Mouse (Mus musculus): Measurements from ENCODE around the gene Ccdc141. TPM values are rescaled to one million over a fixed set of nuclear protein-coding genes. Genes with fewer than 3 reads are reported as not detected.

Ccdc141 gene
- polyA plus RNA-seq, 1 experiment from 2014 or later = 13.6 TPM

GRCm38 (mm10) chr2:77157546-77157945 is 12.9 kb downstream of the Ccdc141 start:
- Histone ChIP-seq H3K27me3 (ENCODE audit: control insufficient read depth, insufficient read depth, low read length) (no peaks in the 10 kb centered on the region), H3K9ac (ENCODE audit: low read depth, low read length) (no peak overlapping the region), H3K9me3 (ENCODE audit: control insufficient read depth, low read length) (no peaks in the 10 kb centered on the region), H3K27ac (ENCODE audit: low read depth, low read length) (no peak overlapping the region), H3K4me2 (replicated peaks; ENCODE audit: low read depth, low read length) (no peak overlapping the region), H3K4me1 (ENCODE audit: control insufficient read depth, insufficient read depth, low read length) (no peaks in the 10 kb centered on the region), H3K4me3 (ENCODE audit: low read length) (no peak overlapping the region), H3K36me3 (ENCODE audit: control insufficient read depth, insufficient read depth, low read length) (no peaks in the 10 kb centered on the region)
- 92% methylated on average over 4 of the region's 4 CpGs for WGBS
- ATAC-seq (ENCODE audit: low FRiP score, low TSS enrichment) = no peak

GRCm38 (mm10) chr2:77154080-77154479 is 16.4 kb downstream of the Ccdc141 start:
- H3K9ac ChIP-seq (ENCODE audit: low read depth, low read length) = no peak overlapping the region
- H3K9me3 ChIP-seq (ENCODE audit: control insufficient read depth, low read length) = no peaks in the 10 kb centered on the region
- no peak for ATAC-seq (ENCODE audit: low FRiP score, low TSS enrichment)
- no peak overlapping the region for H3K4me2 ChIP-seq (replicated peaks; ENCODE audit: low read depth, low read length)
- H3K27ac ChIP-seq (ENCODE audit: low read depth, low read length) = no peak overlapping the region
- no peak overlapping the region for H3K4me3 ChIP-seq (ENCODE audit: low read length)
- H3K4me1 ChIP-seq (ENCODE audit: control insufficient read depth, insufficient read depth, low read length) = no peaks in the 10 kb centered on the region
- 74% methylated on average over 4 of the region's 4 CpGs for WGBS
- H3K27me3 ChIP-seq (ENCODE audit: control insufficient read depth, insufficient read depth, low read length) = no peaks in the 10 kb centered on the region
- H3K36me3 ChIP-seq (ENCODE audit: control insufficient read depth, insufficient read depth, low read length) = no peaks in the 10 kb centered on the region

- no peaks in the 10 kb centered on the region for H3K27me3 ChIP-seq (ENCODE audit: control insufficient read depth, insufficient read depth, low read length)
- H3K27ac ChIP-seq (ENCODE audit: low read depth, low read length) = no peak overlapping the region
- WGBS = 95% methylated on average over 8 of the region's 8 CpGs
- no peaks in the 10 kb centered on the region for H3K36me3 ChIP-seq (ENCODE audit: control insufficient read depth, insufficient read depth, low read length)
- H3K4me3 ChIP-seq (ENCODE audit: low read length) = no peak overlapping the region
- H3K4me2 ChIP-seq (replicated peaks; ENCODE audit: low read depth, low read length) = no peak overlapping the region
- H3K9me3 ChIP-seq (ENCODE audit: control insufficient read depth, low read length) = no peaks in the 10 kb centered on the region
- H3K9ac ChIP-seq (ENCODE audit: low read depth, low read length) = no peak overlapping the region
- ATAC-seq (ENCODE audit: low FRiP score, low TSS enrichment) = no peak
- no peaks in the 10 kb centered on the region for H3K4me1 ChIP-seq (ENCODE audit: control insufficient read depth, insufficient read depth, low read length)
Observed at GRCm38 (mm10) chr2:77151255-77151654, 19.2 kb downstream of the Ccdc141 start.

GRCm38 (mm10) chr2:77149576-77149975 is 20.9 kb downstream of the Ccdc141 start:
- no peaks in the 10 kb centered on the region for H3K9me3 ChIP-seq (ENCODE audit: control insufficient read depth, low read length)
- 39% methylated on average over 2 of the region's 2 CpGs for WGBS
- H3K9ac ChIP-seq (ENCODE audit: low read depth, low read length) = no peak overlapping the region
- ATAC-seq (ENCODE audit: low FRiP score, low TSS enrichment) = no peak
- no peak overlapping the region for H3K4me3 ChIP-seq (ENCODE audit: low read length)
- no peak overlapping the region for H3K27ac ChIP-seq (ENCODE audit: low read depth, low read length)
- no peaks in the 10 kb centered on the region for H3K27me3 ChIP-seq (ENCODE audit: control insufficient read depth, insufficient read depth, low read length)
- no peaks in the 10 kb centered on the region for H3K4me1 ChIP-seq (ENCODE audit: control insufficient read depth, insufficient read depth, low read length)
- H3K36me3 ChIP-seq (ENCODE audit: control insufficient read depth, insufficient read depth, low read length) = no peaks in the 10 kb centered on the region
- no peak overlapping the region for H3K4me2 ChIP-seq (replicated peaks; ENCODE audit: low read depth, low read length)

- Histone ChIP-seq H3K9me3 (ENCODE audit: control insufficient read depth, low read length) (no peaks in the 10 kb centered on the region), H3K27ac (ENCODE audit: low read depth, low read length) (no peak overlapping the region), H3K9ac (ENCODE audit: low read depth, low read length) (no peak overlapping the region), H3K4me1 (ENCODE audit: control insufficient read depth, insufficient read depth, low read length) (peaks cover 5% of the 10 kb centered on the region; the same call in 1 of the 2 replicates), H3K36me3 (ENCODE audit: control insufficient read depth, insufficient read depth, low read length) (no peaks in the 10 kb centered on the region), H3K4me3 (ENCODE audit: low read length) (no peak overlapping the region), H3K4me2 (replicated peaks; ENCODE audit: low read depth, low read length) (no peak overlapping the region), H3K27me3 (ENCODE audit: control insufficient read depth, insufficient read depth, low read length) (no peaks in the 10 kb centered on the region)
- no peak for ATAC-seq (ENCODE audit: low FRiP score, low TSS enrichment)
- WGBS = 69% methylated on average over 4 of the region's 4 CpGs
Observed at GRCm38 (mm10) chr2:77148215-77148614, 22.2 kb downstream of the Ccdc141 start.

- H3K9me3 ChIP-seq (ENCODE audit: control insufficient read depth, low read length) = no peaks in the 10 kb centered on the region
- no peak overlapping the region for H3K9ac ChIP-seq (ENCODE audit: low read depth, low read length)
- H3K27me3 ChIP-seq (ENCODE audit: control insufficient read depth, insufficient read depth, low read length) = no peaks in the 10 kb centered on the region
- peaks cover 5% of the 10 kb centered on the region; the same call in 1 of the 2 replicates for H3K4me1 ChIP-seq (ENCODE audit: control insufficient read depth, insufficient read depth, low read length)
- no peak for ATAC-seq (ENCODE audit: low FRiP score, low TSS enrichment)
- no peak overlapping the region for H3K27ac ChIP-seq (ENCODE audit: low read depth, low read length)
- H3K36me3 ChIP-seq (ENCODE audit: control insufficient read depth, insufficient read depth, low read length) = no peaks in the 10 kb centered on the region
- no peak overlapping the region for H3K4me3 ChIP-seq (ENCODE audit: low read length)
- no peak overlapping the region for H3K4me2 ChIP-seq (replicated peaks; ENCODE audit: low read depth, low read length)
- whole genome bisulfite sequencing = 79% methylated on average over 2 of the region's 2 CpGs
Observed at GRCm38 (mm10) chr2:77146968-77147367, 23.5 kb downstream of the Ccdc141 start.

- WGBS = 66% methylated on average over 3 of the region's 3 CpGs
- ATAC-seq (ENCODE audit: low FRiP score, low TSS enrichment) = no peak
- Histone ChIP-seq H3K36me3 (ENCODE audit: control insufficient read depth, insufficient read depth, low read length) (no peaks in the 10 kb centered on the region), H3K4me3 (ENCODE audit: low read length) (no peak overlapping the region), H3K9ac (ENCODE audit: low read depth, low read length) (no peak overlapping the region), H3K4me1 (ENCODE audit: control insufficient read depth, insufficient read depth, low read length) (peaks cover 5% of the 10 kb centered on the region; the same call in 1 of the 2 replicates), H3K9me3 (ENCODE audit: control insufficient read depth, low read length) (no peaks in the 10 kb centered on the region), H3K27me3 (ENCODE audit: control insufficient read depth, insufficient read depth, low read length) (no peaks in the 10 kb centered on the region), H3K4me2 (replicated peaks; ENCODE audit: low read depth, low read length) (no peak overlapping the region), H3K27ac (ENCODE audit: low read depth, low read length) (no peak overlapping the region)
Observed at GRCm38 (mm10) chr2:77146291-77146690, 24.1 kb downstream of the Ccdc141 start.

GRCm38 (mm10) chr2:77143536-77143935 is 26.9 kb downstream of the Ccdc141 start:
- Histone ChIP-seq H3K27ac (ENCODE audit: low read depth, low read length) (no peak overlapping the region), H3K9me3 (ENCODE audit: control insufficient read depth, low read length) (no peaks in the 10 kb centered on the region), H3K9ac (ENCODE audit: low read depth, low read length) (no peak overlapping the region), H3K36me3 (ENCODE audit: control insufficient read depth, insufficient read depth, low read length) (no peaks in the 10 kb centered on the region), H3K27me3 (ENCODE audit: control insufficient read depth, insufficient read depth, low read length) (no peaks in the 10 kb centered on the region), H3K4me1 (ENCODE audit: control insufficient read depth, insufficient read depth, low read length) (peaks cover 5% of the 10 kb centered on the region; the same call in 1 of the 2 replicates), H3K4me3 (ENCODE audit: low read length) (no peak overlapping the region), H3K4me2 (replicated peaks; ENCODE audit: low read depth, low read length) (no peak overlapping the region)
- WGBS = 16% methylated on average over 6 of the region's 6 CpGs
- ATAC-seq (ENCODE audit: low FRiP score, low TSS enrichment) = no peak

GRCm38 (mm10) chr2:77138879-77139278 is 31.6 kb downstream of the Ccdc141 start:
- H3K4me2 ChIP-seq (replicated peaks; ENCODE audit: low read depth, low read length) = no peak overlapping the region
- ATAC-seq (ENCODE audit: low FRiP score, low TSS enrichment) = no peak
- WGBS = 83% methylated on average over 6 of the region's 6 CpGs
- H3K4me1 ChIP-seq (ENCODE audit: control insufficient read depth, insufficient read depth, low read length) = peaks cover 4% of the 10 kb centered on the region; the same call in 1 of the 2 replicates
- H3K4me3 ChIP-seq (ENCODE audit: low read length) = no peak overlapping the region
- H3K36me3 ChIP-seq (ENCODE audit: control insufficient read depth, insufficient read depth, low read length) = no peaks in the 10 kb centered on the region
- no peak overlapping the region for H3K9ac ChIP-seq (ENCODE audit: low read depth, low read length)
- no peak overlapping the region for H3K27ac ChIP-seq (ENCODE audit: low read depth, low read length)
- no peaks in the 10 kb centered on the region for H3K27me3 ChIP-seq (ENCODE audit: control insufficient read depth, insufficient read depth, low read length)
- H3K9me3 ChIP-seq (ENCODE audit: control insufficient read depth, low read length) = no peaks in the 10 kb centered on the region

Measured in kidney, embryonic 14.5 days (tissue).